Mouse (Mus musculus) hindbrain, embryonic 12.5 days (tissue): Measurements from ENCODE around the gene 2410002F23Rik. TPM values are rescaled to one million over a fixed set of nuclear protein-coding genes. Genes with fewer than 3 reads are reported as not detected.
"Not testable (repeated sequence)": the region's sequence is repeated elsewhere in the genome, so short reads cannot be mapped to it uniquely, and the experiment has no call there.

Experiments used
- ATAC-seq: fragments of 200-750 bp; cut with Nextera tagmentation; 2 replicates; pipeline ENCODE4 v1.8.0; 2017; ENCODE audit warnings: moderate TSS enrichment; ENCODE audit not compliant: low FRiP score
- H3K27ac ChIP-seq: fragments of 300-500 bp; sonication (generic); 2 replicates; pipeline ENCODE4 v1.5.1; 2016; ENCODE audit warnings: mild to moderate bottlenecking
- H3K27me3 ChIP-seq: fragments of 300-500 bp; sonication (generic); 2 replicates; pipeline ENCODE4 v1.6.1; 2016; ENCODE audit warnings: mild to moderate bottlenecking
- H3K36me3 ChIP-seq: fragments of 300-500 bp; sonication (generic); 2 replicates; pipeline ENCODE4 v1.6.1; 2016; ENCODE audit warnings: mild to moderate bottlenecking
- H3K4me1 ChIP-seq: fragments of 300-500 bp; sonication (generic); 2 replicates; pipeline ENCODE4 v1.6.1; 2016
- H3K4me2 ChIP-seq: fragments of 300-500 bp; sonication (generic); replicated peaks from 2 replicates; pipeline ENCODE4 v1.6.1; 2016; ENCODE audit warnings: mild to moderate bottlenecking
- H3K4me3 ChIP-seq: fragments of 300-500 bp; sonication (generic); 2 replicates; pipeline ENCODE4 v1.5.1; 2016; ENCODE audit warnings: mild to moderate bottlenecking
- H3K9ac ChIP-seq: fragments of 300-500 bp; sonication (generic); 2 replicates; pipeline ENCODE4 v1.6.1; 2016; ENCODE audit warnings: mild to moderate bottlenecking, moderate library complexity
- H3K9me3 ChIP-seq: fragments of 300-500 bp; sonication (generic); replicated peaks from 2 replicates; pipeline ENCODE4 v1.6.1; 2016; ENCODE audit warnings: mild to moderate bottlenecking
- WGBS: fragments of 180-500 bp; shearing (Covaris S2); methylation state at CpG from one replicate; pipeline ENCODE4 v1.1.7; 2016; 5-methylcytosine and 5-hydroxymethylcytosine counted together
- polyA plus RNA-seq: library from polyadenylated mRNA; unstranded; fragments of >200 nt; fragmentation: Nextera tagmentation; extraction: Ambion mirVana; gene quantifications from 2 replicates; pipeline ENCODE4 v1.2.1, GENCODE M21; 2016

2410002F23Rik gene
- polyA plus RNA-seq = 182 and 196 TPM in 2 replicates

- Histone ChIP-seq H3K27me3 (no peaks in the 10 kb centered on the region), H3K4me1 (peaks cover 26% of the 10 kb centered on the region), H3K9me3 (0 out of 2 replicates have a peak, but pooled peaks cover 2% of the 10 kb centered on the region), H3K36me3 (peaks cover 29% of the 10 kb centered on the region), H3K27ac (peak within 1 kb of the TSS; percentile 92), H3K4me3 (peak within 1 kb of the TSS; percentile 88), H3K9ac (peak within 1 kb of the TSS; percentile 92), H3K4me2 (peak within 1 kb of the TSS; percentile 78)
- WGBS = under 1% methylated on average over 62 of the region's 62 CpGs
- ATAC-seq = peak; percentile 87
These were observed at the start of gene 2410002F23Rik, which contains the start of gene 1700028J19Rik for GRCm38 (mm10) chr7:44246055-44246983. Gene 2410002F23Rik, plus strand, starts transcription at chr7:44246722. Gene 1700028J19Rik, minus strand, starts transcription at chr7:44246695.

- Histone ChIP-seq H3K9me3 (no peaks in the 10 kb centered on the region), H3K4me3 (no peak within 1 kb of the TSS), H3K4me2 (no peak within 1 kb of the TSS), H3K9ac (no peak within 1 kb of the TSS), H3K27ac (no peak within 1 kb of the TSS), H3K27me3 (no peaks in the 10 kb centered on the region), H3K4me1 (no peaks in the 10 kb centered on the region), H3K36me3 (no peaks in the 10 kb centered on the region)
- ATAC-seq = no peak
- 80% methylated on average over 3 of the region's 3 CpGs for WGBS
These were observed 48.6 kb upstream of the 2410002F23Rik start, which contains the start of gene Klk1b3 for GRCm38 (mm10) chr7:44197891-44198290. Gene Klk1b3, plus strand, starts transcription at chr7:44198191.

- H3K36me3 ChIP-seq, H3K4me2 ChIP-seq, ATAC-seq, H3K4me3 ChIP-seq, H3K27me3 ChIP-seq, H3K27ac ChIP-seq, H3K9ac ChIP-seq, H3K4me1 ChIP-seq, H3K9me3 ChIP-seq: not testable (repeated sequence)
- 58% methylated on average over 3 of the region's 3 CpGs for WGBS
These were observed 39.4 kb upstream of the 2410002F23Rik start, which contains the start of gene Klk1b4 for GRCm38 (mm10) chr7:44207135-44207534. Gene Klk1b4, plus strand, starts transcription at chr7:44207435.

GRCm38 (mm10) chr7:44208307-44208706 is 38.2 kb upstream of the 2410002F23Rik start:
- Histone ChIP-seq H3K36me3 (no peaks in the 10 kb centered on the region), H3K4me1 (no peaks in the 10 kb centered on the region), H3K27me3 (no peaks in the 10 kb centered on the region), H3K9me3 (no peaks in the 10 kb centered on the region), H3K9ac (no peak overlapping the region), H3K4me3 (no peak overlapping the region), H3K4me2 (no peak overlapping the region), H3K27ac (no peak overlapping the region)
- WGBS = 78% methylated on average over 3 of the region's 3 CpGs
- ATAC-seq = no peak

GRCm38 (mm10) chr7:44215645-44216044 is 30.9 kb upstream of the 2410002F23Rik start, which contains the start of gene Klk1b5:
Gene Klk1b5, plus strand, starts transcription at chr7:44215945.
- WGBS = 81% methylated on average over 1 of the region's 1 CpGs
- ATAC-seq = no peak

GRCm38 (mm10) chr7:44221601-44222000 is 24.9 kb upstream of the 2410002F23Rik start:
- H3K4me3 ChIP-seq, H3K9me3 ChIP-seq, H3K27me3 ChIP-seq, ATAC-seq, H3K9ac ChIP-seq, H3K4me1 ChIP-seq, H3K4me2 ChIP-seq, H3K27ac ChIP-seq, H3K36me3 ChIP-seq: not testable (repeated sequence)
- 70% methylated on average over 8 of the region's 10 CpGs for WGBS

More at GRCm38 (mm10) chr7:44215645-44216044, 30.9 kb upstream of the 2410002F23Rik start, which contains the start of gene Klk1b5:
- Histone ChIP-seq H3K9me3 (no peaks in the 10 kb centered on the region), H3K27ac (no peak within 1 kb of the TSS), H3K4me1 (no peaks in the 10 kb centered on the region), H3K9ac (no peak within 1 kb of the TSS), H3K4me3 (no peak within 1 kb of the TSS), H3K36me3 (no peaks in the 10 kb centered on the region), H3K27me3 (no peaks in the 10 kb centered on the region; the same call in 1 of the 2 replicates), H3K4me2 (no peak within 1 kb of the TSS)

- not testable (repeated sequence) for H3K4me3 ChIP-seq, H3K9ac ChIP-seq, H3K36me3 ChIP-seq, ATAC-seq, H3K9me3 ChIP-seq, H3K27ac ChIP-seq, H3K4me2 ChIP-seq, H3K4me1 ChIP-seq, H3K27me3 ChIP-seq
- 88% methylated on average over 6 of the region's 6 CpGs for WGBS
These were observed 24.2 kb upstream of the 2410002F23Rik start for GRCm38 (mm10) chr7:44222335-44222734.

- 38% methylated on average over 1 of the region's 1 CpGs for WGBS
- ATAC-seq = no peak
- no peak within 1 kb of the TSS for H3K9ac ChIP-seq
These were observed 21.4 kb upstream of the 2410002F23Rik start, which contains the start of gene Klk1 for GRCm38 (mm10) chr7:44225076-44225475. Gene Klk1, plus strand, starts transcription at chr7:44225360.

GRCm38 (mm10) chr7:44235909-44236308 is 10.6 kb upstream of the 2410002F23Rik start, which contains the start of gene Gm36864:
Gene Gm36864, plus strand, starts transcription at chr7:44236177.
- Histone ChIP-seq H3K27ac (no peak within 1 kb of the TSS), H3K9ac (no peak within 1 kb of the TSS), H3K4me1 (no peaks in the 10 kb centered on the region), H3K4me2 (no peak within 1 kb of the TSS), H3K4me3 (no peak within 1 kb of the TSS), H3K27me3 (0 out of 2 replicates have a peak, but pooled peaks cover 2% of the 10 kb centered on the region), H3K36me3 (no peaks in the 10 kb centered on the region), H3K9me3 (no peaks in the 10 kb centered on the region)
- ATAC-seq = no peak
- WGBS = 81% methylated on average over 3 of the region's 3 CpGs

More at GRCm38 (mm10) chr7:44225076-44225475, 21.4 kb upstream of the 2410002F23Rik start, which contains the start of gene Klk1:
- Histone ChIP-seq H3K4me1 (no peaks in the 10 kb centered on the region), H3K9me3 (no peaks in the 10 kb centered on the region), H3K4me3 (no peak within 1 kb of the TSS), H3K36me3 (no peaks in the 10 kb centered on the region), H3K4me2 (no peak within 1 kb of the TSS), H3K27me3 (no peaks in the 10 kb centered on the region), H3K27ac (no peak within 1 kb of the TSS)

- Histone ChIP-seq H3K4me3 (no peak overlapping the region), H3K27me3 (no peaks in the 10 kb centered on the region), H3K4me2 (no peak overlapping the region), H3K9ac (no peak overlapping the region), H3K36me3 (no peaks in the 10 kb centered on the region), H3K27ac (no peak overlapping the region), H3K9me3 (0 out of 2 replicates have a peak, but pooled peaks cover 2% of the 10 kb centered on the region), H3K4me1 (no peaks in the 10 kb centered on the region)
- no peak for ATAC-seq
- WGBS = 57% methylated on average over 2 of the region's 2 CpGs
These were observed 6.6 kb upstream of the 2410002F23Rik start for GRCm38 (mm10) chr7:44239913-44240312.

- Histone ChIP-seq H3K9me3 (0 out of 2 replicates have a peak, but pooled peaks cover 2% of the 10 kb centered on the region), H3K27ac (no peak overlapping the region), H3K4me2 (no peak overlapping the region), H3K9ac (no peak overlapping the region), H3K27me3 (no peaks in the 10 kb centered on the region), H3K36me3 (no peaks in the 10 kb centered on the region), H3K4me3 (no peak overlapping the region), H3K4me1 (peaks cover 5% of the 10 kb centered on the region)
- no peak for ATAC-seq
- 45% methylated on average over 1 of the region's 1 CpGs for WGBS
These were observed 5.8 kb upstream of the 2410002F23Rik start for GRCm38 (mm10) chr7:44240712-44241111.

GRCm38 (mm10) chr7:44241163-44241562 is 5.4 kb upstream of the 2410002F23Rik start:
- no peak overlapping the region for H3K9ac ChIP-seq

More at GRCm38 (mm10) chr7:44241163-44241562, 5.4 kb upstream of the 2410002F23Rik start:
- no peak for ATAC-seq
- no peak overlapping the region for H3K4me2 ChIP-seq
- H3K9me3 ChIP-seq = 0 out of 2 replicates have a peak, but pooled peaks cover 2% of the 10 kb centered on the region
- H3K27me3 ChIP-seq = no peaks in the 10 kb centered on the region
- no peak overlapping the region for H3K4me3 ChIP-seq
- H3K27ac ChIP-seq = no peak overlapping the region
- H3K4me1 ChIP-seq = peaks cover 5% of the 10 kb centered on the region
- 66% methylated on average over 2 of the region's 2 CpGs for WGBS
- H3K36me3 ChIP-seq = no peaks in the 10 kb centered on the region
